Mouse (Mus musculus) stomach, embryonic 16.5 days (tissue): ENCODE measurements around the gene Supt6. TPM values are rescaled to one million over a fixed set of nuclear protein-coding genes. Genes with fewer than 3 reads are reported as not detected.

Experiments used
- ATAC-seq: fragments of 200-750 bp; cut with Nextera tagmentation; 2 replicates; pipeline ENCODE4 v1.8.0; 2017; ENCODE audit warnings: moderate number of reproducible peaks, moderate TSS enrichment; ENCODE audit not compliant: insufficient read depth, low FRiP score
- H3K27ac ChIP-seq: fragments of 300-500 bp; sonication (generic); 2 replicates; pipeline ENCODE4 v1.5.1; 2014; ENCODE audit warnings: low read length
- H3K27me3 ChIP-seq: fragments of 300-500 bp; sonication (generic); 2 replicates; pipeline ENCODE4 v1.6.1; 2014; ENCODE audit warnings: low read length, control low read depth, mixed read lengths; ENCODE audit not compliant: control insufficient read depth, insufficient read depth
- H3K36me3 ChIP-seq: fragments of 300-500 bp; sonication (generic); 2 replicates; pipeline ENCODE4 v1.6.1; 2014; ENCODE audit warnings: low read length; ENCODE audit not compliant: control insufficient read depth, insufficient read depth
- H3K4me1 ChIP-seq: fragments of 300-500 bp; sonication (generic); 2 replicates; pipeline ENCODE4 v1.6.1; 2014; ENCODE audit warnings: low read length, control low read depth, mixed read lengths; ENCODE audit not compliant: control insufficient read depth, insufficient read depth
- H3K4me2 ChIP-seq: fragments of 300-500 bp; sonication (generic); 2 replicates; pipeline ENCODE4 v1.6.1; 2014; ENCODE audit warnings: low read depth, low read length, mixed read lengths
- H3K4me3 ChIP-seq: fragments of 300-500 bp; sonication (generic); replicated peaks from 2 replicates; pipeline ENCODE4 v1.5.1; 2014; ENCODE audit warnings: mild to moderate bottlenecking, low read length
- H3K9ac ChIP-seq: fragments of 300-500 bp; sonication (generic); 2 replicates; pipeline ENCODE4 v1.6.1; 2014; ENCODE audit warnings: low read length
- H3K9me3 ChIP-seq: fragments of 300-500 bp; sonication (generic); replicated peaks from 2 replicates; pipeline ENCODE4 v1.6.1; 2016; ENCODE audit warnings: low read length, control low read depth; ENCODE audit not compliant: control insufficient read depth
- WGBS: fragments of 180-500 bp; shearing (Covaris S2); extraction: QIAGEN DNeasy Blood & Tissue Kit; methylation state at CpG from one replicate; pipeline ENCODE4 v1.1.7; 2014; 5-methylcytosine and 5-hydroxymethylcytosine counted together
- polyA plus RNA-seq: library from polyadenylated mRNA; unstranded; fragments of >200 nt; fragmentation: Nextera tagmentation; extraction: Ambion mirVana; gene quantifications from 2 replicates; pipeline ENCODE4 v1.2.1, GENCODE M21; 2015

Supt6 gene
- polyA plus RNA-seq, 1 experiment from 2014 or later = 29.3 TPM

GRCm38 (mm10) chr11:78180081-78180761 lies 65.6 kb downstream of the Supt6 start:
- H3K27me3 ChIP-seq = no peaks in the 10 kb centered on the region
- no peak for ATAC-seq
- WGBS = 62% methylated on average over 6 of the region's 6 CpGs
- peaks cover 49% of the 10 kb centered on the region for H3K4me1 ChIP-seq
- H3K9me3 ChIP-seq = no peaks in the 10 kb centered on the region
- peak overlapping the region; percentile 88 for H3K9ac ChIP-seq
- peak overlapping the region; percentile 70 for H3K4me3 ChIP-seq
- peak overlapping the region; percentile 99; the same call in 1 of the 2 replicates for H3K27ac ChIP-seq
- H3K4me2 ChIP-seq = peak overlapping the region; percentile 94
- peaks cover 8% of the 10 kb centered on the region; the same call in 1 of the 2 replicates for H3K36me3 ChIP-seq

GRCm38 (mm10) chr11:78179438-78179999 lies 66.3 kb downstream of the Supt6 start:
- no peaks in the 10 kb centered on the region for H3K9me3 ChIP-seq
- ATAC-seq = no peak
- H3K36me3 ChIP-seq = peaks cover 8% of the 10 kb centered on the region; the same call in 1 of the 2 replicates
- H3K4me2 ChIP-seq = peak overlapping the region; percentile 94
- peaks cover 49% of the 10 kb centered on the region for H3K4me1 ChIP-seq
- peak overlapping the region; percentile 70 for H3K4me3 ChIP-seq
- peak overlapping the region; percentile 88 for H3K9ac ChIP-seq
- 20% methylated on average over 8 of the region's 8 CpGs for WGBS
- no peaks in the 10 kb centered on the region for H3K27me3 ChIP-seq
- H3K27ac ChIP-seq = peak overlapping the region; percentile 99

- WGBS = 2% methylated on average over 29 of the region's 29 CpGs
Observed at GRCm38 (mm10) chr11:78178859-78179437, 66.8 kb downstream of the Supt6 start.

GRCm38 (mm10) chr11:78177903-78178858 lies 67.6 kb downstream of the Supt6 start:
- Histone ChIP-seq H3K9me3 (no peaks in the 10 kb centered on the region), H3K4me3 (peak overlapping the region; percentile 70), H3K36me3 (peaks cover 8% of the 10 kb centered on the region; the same call in 1 of the 2 replicates), H3K27ac (peak overlapping the region; percentile 99), H3K4me1 (peaks cover 49% of the 10 kb centered on the region), H3K4me2 (peak overlapping the region; percentile 94), H3K9ac (peak overlapping the region; percentile 88), H3K27me3 (no peaks in the 10 kb centered on the region)
- peak; percentile 89 for ATAC-seq
- WGBS = under 1% methylated on average over 68 of the region's 84 CpGs

More at GRCm38 (mm10) chr11:78178859-78179437, 66.8 kb downstream of the Supt6 start:
- ATAC-seq = no peak
- H3K4me1 ChIP-seq = peaks cover 49% of the 10 kb centered on the region
- peak overlapping the region; percentile 70 for H3K4me3 ChIP-seq
- no peaks in the 10 kb centered on the region for H3K27me3 ChIP-seq
- H3K27ac ChIP-seq = peak overlapping the region; percentile 99
- H3K9me3 ChIP-seq = no peaks in the 10 kb centered on the region
- peaks cover 8% of the 10 kb centered on the region; the same call in 1 of the 2 replicates for H3K36me3 ChIP-seq
- H3K4me2 ChIP-seq = peak overlapping the region; percentile 94
- H3K9ac ChIP-seq = peak overlapping the region; percentile 88

GRCm38 (mm10) chr11:78177437-78177836 lies 68.3 kb downstream of the Supt6 start:
- Histone ChIP-seq H3K36me3 (peaks cover 8% of the 10 kb centered on the region; the same call in 1 of the 2 replicates), H3K4me1 (peaks cover 52% of the 10 kb centered on the region), H3K27ac (peak overlapping the region; percentile 99), H3K27me3 (no peaks in the 10 kb centered on the region), H3K4me2 (peak overlapping the region; percentile 94), H3K9ac (peak overlapping the region; percentile 88), H3K4me3 (peak overlapping the region; percentile 70), H3K9me3 (no peaks in the 10 kb centered on the region)
- WGBS = 2% methylated on average over 10 of the region's 10 CpGs
- peak; percentile 12; the same call in 1 of the 2 replicates for ATAC-seq

- peak overlapping the region; percentile 88 for H3K9ac ChIP-seq
- peaks cover 49% of the 10 kb centered on the region for H3K4me1 ChIP-seq
- no peaks in the 10 kb centered on the region for H3K9me3 ChIP-seq
- peak overlapping the region; percentile 94 for H3K4me2 ChIP-seq
- peak overlapping the region; percentile 70 for H3K4me3 ChIP-seq
- WGBS = under 1% methylated on average over 23 of the region's 23 CpGs
- no peak for ATAC-seq
- no peaks in the 10 kb centered on the region for H3K27me3 ChIP-seq
- H3K27ac ChIP-seq = peak overlapping the region; percentile 99
- peaks cover 8% of the 10 kb centered on the region; the same call in 1 of the 2 replicates for H3K36me3 ChIP-seq
Observed at GRCm38 (mm10) chr11:78176905-78177331, 68.9 kb downstream of the Supt6 start.

- H3K9me3 ChIP-seq = no peaks in the 10 kb centered on the region
Observed at GRCm38 (mm10) chr11:78176402-78176862, 69.4 kb downstream of the Supt6 start, which contains the start of the genes Nek8 and Tlcd1. Gene Nek8 (minus strand): TSS chr11:78176675. Gene Tlcd1 (plus strand): TSS chr11:78176711.

GRCm38 (mm10) chr11:78175771-78176401 lies 69.9 kb downstream of the Supt6 start:
- H3K4me3 ChIP-seq = peak overlapping the region; percentile 70
- peaks cover 42% of the 10 kb centered on the region for H3K4me1 ChIP-seq
- under 1% methylated on average over 9 of the region's 10 CpGs for WGBS
- H3K36me3 ChIP-seq = 0 out of 2 replicates have a peak, but pooled peaks cover 5% of the 10 kb centered on the region
- peak overlapping the region; percentile 99 for H3K27ac ChIP-seq
- peak overlapping the region; percentile 94 for H3K4me2 ChIP-seq
- no peak for ATAC-seq
- no peaks in the 10 kb centered on the region for H3K27me3 ChIP-seq
- H3K9ac ChIP-seq = peak overlapping the region; percentile 88
- H3K9me3 ChIP-seq = no peaks in the 10 kb centered on the region

More at GRCm38 (mm10) chr11:78176402-78176862, 69.4 kb downstream of the Supt6 start, which contains the start of the genes Nek8 and Tlcd1:
- peaks cover 45% of the 10 kb centered on the region for H3K4me1 ChIP-seq
- H3K4me3 ChIP-seq = peak within 1 kb of the TSS; percentile 70
- peak within 1 kb of the TSS; percentile 99 for H3K27ac ChIP-seq
- H3K27me3 ChIP-seq = no peaks in the 10 kb centered on the region
- H3K4me2 ChIP-seq = peak within 1 kb of the TSS; percentile 94
- whole genome bisulfite sequencing = under 1% methylated on average over 32 of the region's 32 CpGs
- ATAC-seq = peak; percentile 67
- peak within 1 kb of the TSS; percentile 88 for H3K9ac ChIP-seq
- 0 out of 2 replicates have a peak, but pooled peaks cover 5% of the 10 kb centered on the region for H3K36me3 ChIP-seq
